Mouse (Mus musculus) brain, adult 10 weeks (tissue): Measurements from ENCODE around the gene Snrpa1. TPM values are rescaled to one million over a fixed set of nuclear protein-coding genes. Genes with fewer than 3 reads are reported as not detected.

ENCODE experiments used
- polyA plus RNA-seq: library from polyadenylated mRNA; stranded (reverse); fragments of 350-450 nt; fragmentation: Illumina TruSeq; extraction: RNeasy Lipid Tissue Mini Kit (QIAGEN cat#74804); gene quantifications from one replicate; pipeline ENCODE4 v1.2.3, GENCODE M21; 2015; ENCODE audit warnings: low read depth, low replicate concordance

Gene Snrpa1
- 44.8 TPM for polyA plus RNA-seq

DNA sequence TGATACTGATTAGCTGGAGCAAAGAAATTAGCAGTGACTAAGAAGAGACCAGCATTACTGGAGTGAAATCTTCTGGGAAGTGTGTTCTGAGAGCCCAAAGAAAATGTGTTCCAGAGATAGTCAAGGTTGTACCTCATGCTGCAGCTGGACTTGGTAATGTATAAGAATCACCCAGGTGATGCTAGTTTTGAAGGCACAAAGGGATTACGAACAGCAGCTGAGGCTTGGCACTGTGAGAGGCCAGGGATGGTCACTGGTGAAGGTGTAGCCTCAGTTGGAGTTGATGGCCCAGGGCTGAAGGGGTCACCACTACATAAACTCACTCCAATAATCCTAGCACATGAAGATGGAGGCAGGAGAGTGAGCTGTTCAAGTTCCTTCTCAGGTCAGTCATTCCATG lies at the start of gene Snrpa1:
Gene Snrpa1 (plus strand): TSS at position 301 of the 400 bp plus-strand sequence.

GRCm38 (mm10) chr7:66043552-66044459 lies 15.0 kb upstream of the Snrpa1 start, which contains the start of gene Gm45213:
Gene Gm45213 (plus strand): TSS chr7:66043602.

GRCm38 (mm10) chr7:66079364-66080230 lies 20.8 kb downstream of the Snrpa1 start, which contains the start of gene Selenos:
Gene Selenos (plus strand): TSS chr7:66079649.

GRCm38 (mm10) chr7:66108961-66109854 lies 50.4 kb downstream of the Snrpa1 start, which contains the start of gene Chsy1:
Gene Chsy1 (plus strand): TSS chr7:66109515.

Other genes with a start within 250 kb of the Snrpa1 start
- 12.0 TPM for gene Pcsk6, start 197.3 kb upstream of the Snrpa1 start, polyA plus RNA-seq
- not detected for gene Gm45213, start 15.4 kb upstream of the Snrpa1 start, polyA plus RNA-seq
- gene Selenos, start 20.6 kb downstream of the Snrpa1 start, polyA plus RNA-seq = 86.4 TPM
- gene Chsy1, start 50.5 kb downstream of the Snrpa1 start, polyA plus RNA-seq = 6.9 TPM